Mouse (Mus musculus): ENCODE measurements at regions not wholly inside any gene's neighbourhood (a gene's known extent, or its start where the extent isn't known, plus 50 kb on each side); places are given as distances from the start of the nearest gene placed in this dataset.

GRCm38 (mm10) chr5:64696099-64696498, 107.1 kb upstream of the Klf3 start:
- TF ChIP-seq MAX (IDR thresholded peaks at IDR 0.05; ENCODE audit: low read length) (no peak), HCFC1 (IDR thresholded peaks at IDR 0.05; ENCODE audit: low read depth, low read length) (no peak), POLR2A (IDR thresholded peaks at IDR 0.05; ENCODE audit: control insufficient read depth in 1 of 2, insufficient read depth in 1 of 2, low read depth in 1 of 2, low read length in 2 of 2, poor library complexity in 1 of 2) (no peak), CTCF (IDR thresholded peaks at IDR 0.05 in 2 of 3, conservative IDR thresholded peaks at IDR 0.05 in 1 of 3; ENCODE audit: control insufficient read depth in 1 of 3, insufficient read depth in 1 of 3, low read depth in 2 of 3, low read length in 3 of 3, poor library complexity in 1 of 3, severe bottlenecking in 1 of 3) (no peak)

All from MEL (cell line).